Mouse (Mus musculus): ENCODE data around the gene Cacna2d1. TPM values are rescaled to one million over a fixed set of nuclear protein-coding genes. Genes with fewer than 3 reads are reported as not detected.

Cacna2d1 gene
- 10.9 and 11.3 TPM in 2 replicates for polyA plus RNA-seq (2014; fragmentation: Nextera tagmentation; extraction: Ambion mirVana)

DNA sequence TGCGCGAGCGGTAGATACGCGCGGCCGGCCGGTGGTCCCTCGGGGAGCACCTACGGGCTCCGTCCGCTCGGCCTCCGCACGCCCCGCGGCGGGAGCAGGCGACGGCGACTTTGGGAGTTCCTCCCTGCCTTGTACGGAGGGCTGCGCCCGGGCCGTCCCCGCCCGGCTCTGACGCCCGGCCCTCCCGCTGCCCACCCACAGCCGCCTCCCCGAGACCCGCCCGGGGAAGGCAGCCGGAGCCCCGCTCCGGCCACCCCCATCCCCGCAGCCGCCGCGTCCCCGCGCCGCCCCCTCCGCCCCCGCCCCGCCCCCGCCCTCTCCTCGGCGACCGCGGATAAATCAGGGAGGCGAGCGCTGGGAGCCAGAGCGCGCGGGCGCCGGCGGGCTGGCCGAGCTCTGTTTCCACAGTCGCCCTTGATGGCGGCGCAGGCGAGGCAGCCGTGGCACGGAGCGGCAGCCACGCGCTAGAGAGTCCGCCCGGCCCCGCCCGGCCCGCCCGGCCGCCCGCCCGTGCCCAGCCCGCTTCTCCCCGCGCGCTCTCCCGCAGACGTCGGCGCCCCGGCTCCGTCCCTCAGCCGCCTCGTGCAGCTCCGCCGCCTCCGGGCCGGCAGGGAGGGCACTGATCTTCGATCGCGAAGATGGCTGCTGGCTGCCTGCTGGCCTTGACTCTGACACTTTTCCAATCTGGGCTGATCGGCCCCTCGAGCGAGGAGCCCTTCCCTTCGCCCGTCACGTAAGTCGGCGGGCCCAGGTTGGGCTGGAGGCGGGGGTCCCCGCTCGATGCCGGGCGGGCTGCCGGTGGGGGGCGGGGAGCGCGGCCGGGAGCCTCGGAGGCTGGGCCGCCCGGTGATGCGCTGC, at the start of gene Cacna2d1:
Gene Cacna2d1, plus strand, starts transcription at position 316 of the 858 bp plus-strand sequence.
- peak within 1 kb of the TSS; percentile 79 for H3K4me2 ChIP-seq (ENCODE audit: low read depth, low read length)
- peak within 1 kb of the TSS; percentile 86 for H3K9ac ChIP-seq (replicated peaks; ENCODE audit: low read length)
- peak within 1 kb of the TSS; percentile 65 for H3K4me3 ChIP-seq (ENCODE audit: low read depth, low read length)
- no peaks in the 10 kb centered on the region for H3K9me3 ChIP-seq (replicated peaks; ENCODE audit: control insufficient read depth, low read length)
- H3K27me3 ChIP-seq (ENCODE audit: control insufficient read depth, insufficient read depth, low read length), result peaks cover 3% of the 10 kb centered on the region; the same call in 1 of the 2 replicates
- H3K36me3 ChIP-seq (replicated peaks; ENCODE audit: control insufficient read depth, insufficient read depth, low read depth, low read length), result no peaks in the 10 kb centered on the region
- H3K27ac ChIP-seq (replicated peaks; ENCODE audit: low read depth, low read length), result peak within 1 kb of the TSS; percentile 79
- WGBS, result under 1% methylated on average over 68 of the region's 120 CpGs
- DNase-seq (ENCODE audit: low spot score) (peak; percentile 59), ATAC-seq (replicated peaks; ENCODE audit: insufficient number of reproducible peaks, low FRiP score, low TSS enrichment, low read depth) (peak; percentile 91)
- no peaks in the 10 kb centered on the region for H3K4me1 ChIP-seq (ENCODE audit: control insufficient read depth, insufficient read depth, low read length)

DNA sequence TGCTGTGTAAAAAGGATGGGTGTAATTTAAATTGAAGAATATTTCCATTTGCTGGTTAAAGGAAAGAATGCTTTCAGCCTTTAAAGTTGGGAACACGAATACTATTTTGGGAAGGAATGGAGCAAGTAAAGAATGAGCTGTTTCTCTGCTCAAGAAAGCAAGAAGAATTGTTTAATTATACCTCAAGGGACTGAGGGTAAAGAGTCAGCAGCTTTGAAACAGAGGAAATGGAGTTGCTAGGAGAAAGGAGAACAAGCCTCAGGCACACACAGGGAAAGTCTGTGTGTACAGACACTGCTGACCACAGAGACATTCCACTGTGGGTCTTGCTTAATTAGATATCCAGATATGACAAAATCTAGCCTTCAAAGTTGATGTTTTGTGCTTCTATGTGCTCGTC, 39.4 kb upstream of the Cacna2d1 start:
- Histone ChIP-seq H3K9ac (replicated peaks; ENCODE audit: low read length) (no peak overlapping the region), H3K36me3 (replicated peaks; ENCODE audit: control insufficient read depth, insufficient read depth, low read depth, low read length) (no peaks in the 10 kb centered on the region), H3K27ac (replicated peaks; ENCODE audit: low read depth, low read length) (no peak overlapping the region), H3K4me2 (ENCODE audit: low read depth, low read length) (no peak overlapping the region), H3K27me3 (ENCODE audit: control insufficient read depth, insufficient read depth, low read length) (no peaks in the 10 kb centered on the region), H3K4me1 (ENCODE audit: control insufficient read depth, insufficient read depth, low read length) (no peaks in the 10 kb centered on the region), H3K9me3 (replicated peaks; ENCODE audit: control insufficient read depth, low read length) (no peaks in the 10 kb centered on the region), H3K4me3 (ENCODE audit: low read depth, low read length) (no peak overlapping the region)
- ATAC-seq (replicated peaks; ENCODE audit: insufficient number of reproducible peaks, low FRiP score, low TSS enrichment, low read depth) (no peak), DNase-seq (ENCODE audit: low spot score) (no peak)
- 39% methylated on average over 2 of the region's 2 CpGs for WGBS

DNA sequence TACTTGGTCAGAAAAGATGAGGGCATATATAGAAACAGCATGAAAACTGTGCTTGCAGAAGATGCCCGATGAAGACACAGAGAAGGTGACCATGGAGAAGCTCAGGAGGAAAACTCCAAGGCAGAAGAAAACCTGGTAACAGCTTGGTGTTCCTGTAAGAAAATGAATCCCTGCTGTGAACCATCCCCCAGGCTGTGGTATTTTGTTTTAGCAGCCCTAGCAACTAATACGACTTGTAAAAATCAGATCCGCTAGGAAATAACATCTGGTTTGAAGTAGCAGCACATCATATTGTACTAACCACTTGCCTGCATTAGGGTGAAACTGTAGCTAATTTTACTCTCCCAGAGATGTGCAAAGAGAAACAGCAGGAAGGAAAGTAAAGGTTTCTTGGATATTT, 37.8 kb upstream of the Cacna2d1 start:
- DNase-seq (ENCODE audit: low spot score) (peak; percentile 70), ATAC-seq (replicated peaks; ENCODE audit: insufficient number of reproducible peaks, low FRiP score, low TSS enrichment, low read depth) (no peak)
- Histone ChIP-seq H3K36me3 (replicated peaks; ENCODE audit: control insufficient read depth, insufficient read depth, low read depth, low read length) (no peaks in the 10 kb centered on the region), H3K4me3 (ENCODE audit: low read depth, low read length) (no peak overlapping the region), H3K4me2 (ENCODE audit: low read depth, low read length) (no peak overlapping the region), H3K9me3 (replicated peaks; ENCODE audit: control insufficient read depth, low read length) (no peaks in the 10 kb centered on the region; the same call in 1 of the 2 replicates), H3K27me3 (ENCODE audit: control insufficient read depth, insufficient read depth, low read length) (no peaks in the 10 kb centered on the region), H3K9ac (replicated peaks; ENCODE audit: low read length) (no peak overlapping the region), H3K27ac (replicated peaks; ENCODE audit: low read depth, low read length) (no peak overlapping the region), H3K4me1 (ENCODE audit: control insufficient read depth, insufficient read depth, low read length) (no peaks in the 10 kb centered on the region)
- 41% methylated on average over 3 of the region's 3 CpGs for WGBS

DNA sequence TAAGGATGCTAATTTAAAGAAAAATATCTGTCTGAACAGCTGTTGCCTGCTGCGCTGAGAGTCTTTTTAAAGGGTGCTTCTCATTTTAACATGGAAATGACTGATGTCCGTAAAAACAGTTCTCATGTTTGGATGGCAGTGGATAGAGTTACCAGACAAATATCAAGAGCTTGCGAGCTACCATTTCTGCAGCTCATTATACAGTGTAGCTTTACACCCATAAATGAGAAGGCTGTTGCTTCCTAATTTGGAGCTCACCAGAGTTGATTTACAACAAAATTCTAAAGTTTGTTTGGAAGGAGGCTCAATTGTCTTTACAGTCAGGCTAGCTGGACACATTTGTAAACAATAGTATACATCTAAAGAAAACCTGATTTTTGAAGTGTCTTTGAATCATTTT, 28.0 kb upstream of the Cacna2d1 start:
- Histone ChIP-seq H3K9ac (replicated peaks; ENCODE audit: low read length) (no peak overlapping the region), H3K36me3 (replicated peaks; ENCODE audit: control insufficient read depth, insufficient read depth, low read depth, low read length) (no peaks in the 10 kb centered on the region), H3K27ac (replicated peaks; ENCODE audit: low read depth, low read length) (no peak overlapping the region), H3K4me1 (ENCODE audit: control insufficient read depth, insufficient read depth, low read length) (no peaks in the 10 kb centered on the region), H3K9me3 (replicated peaks; ENCODE audit: control insufficient read depth, low read length) (no peaks in the 10 kb centered on the region), H3K4me3 (ENCODE audit: low read depth, low read length) (no peak overlapping the region), H3K4me2 (ENCODE audit: low read depth, low read length) (no peak overlapping the region), H3K27me3 (ENCODE audit: control insufficient read depth, insufficient read depth, low read length) (no peaks in the 10 kb centered on the region)
- WGBS, result 36% methylated on average over 3 of the region's 3 CpGs
- ATAC-seq (replicated peaks; ENCODE audit: insufficient number of reproducible peaks, low FRiP score, low TSS enrichment, low read depth) (no peak), DNase-seq (ENCODE audit: low spot score) (no peak)

DNA sequence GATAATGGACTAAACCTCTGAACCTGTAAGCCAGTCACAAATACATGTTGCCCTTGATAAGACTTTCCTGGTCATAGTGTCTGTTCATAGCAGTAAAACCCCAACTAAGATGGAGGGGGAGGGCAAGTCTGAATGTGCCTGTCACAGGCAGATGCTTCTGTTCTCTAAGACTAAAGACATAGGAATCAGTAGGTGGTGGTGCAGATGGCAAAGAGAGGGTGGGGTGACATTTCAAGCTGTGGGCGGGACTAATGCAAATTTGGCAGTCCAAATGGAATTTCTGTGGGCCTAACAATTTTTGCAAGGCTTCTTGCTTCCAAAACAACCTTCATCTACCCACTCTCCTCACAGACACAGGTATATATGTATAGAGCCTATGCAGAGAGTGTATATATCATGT, 19.6 kb upstream of the Cacna2d1 start:
- Histone ChIP-seq H3K27me3 (ENCODE audit: control insufficient read depth, insufficient read depth, low read length) (no peaks in the 10 kb centered on the region), H3K9ac (replicated peaks; ENCODE audit: low read length) (no peak overlapping the region), H3K9me3 (replicated peaks; ENCODE audit: control insufficient read depth, low read length) (no peaks in the 10 kb centered on the region), H3K4me2 (ENCODE audit: low read depth, low read length) (no peak overlapping the region), H3K36me3 (replicated peaks; ENCODE audit: control insufficient read depth, insufficient read depth, low read depth, low read length) (no peaks in the 10 kb centered on the region), H3K4me1 (ENCODE audit: control insufficient read depth, insufficient read depth, low read length) (no peaks in the 10 kb centered on the region), H3K4me3 (ENCODE audit: low read depth, low read length) (no peak overlapping the region), H3K27ac (replicated peaks; ENCODE audit: low read depth, low read length) (no peak overlapping the region)
- 68% methylated on average over 1 of the region's 1 CpGs for WGBS
- DNase-seq (ENCODE audit: low spot score) (no peak), ATAC-seq (replicated peaks; ENCODE audit: insufficient number of reproducible peaks, low FRiP score, low TSS enrichment, low read depth) (no peak)

DNA sequence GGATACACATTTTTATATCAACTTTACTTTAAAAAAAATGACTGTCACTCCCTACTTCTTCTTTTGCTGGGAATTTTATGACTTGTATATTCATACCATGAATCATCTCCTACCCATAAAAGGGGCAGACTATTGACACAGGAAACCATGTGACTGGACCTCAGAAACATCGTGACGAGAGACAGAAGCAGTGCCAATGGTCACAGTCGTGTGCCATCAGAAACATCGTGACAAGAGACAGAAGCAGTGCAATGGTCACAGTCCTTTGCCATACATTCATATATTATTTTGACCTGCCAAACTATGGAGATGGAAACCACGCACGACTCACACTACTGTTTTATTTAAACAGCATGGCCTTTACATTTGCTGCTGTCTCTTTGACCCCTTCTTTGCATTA, 6.0 kb upstream of the Cacna2d1 start:
- no peak overlapping the region for H3K4me2 ChIP-seq (ENCODE audit: low read depth, low read length)
- no peak overlapping the region for H3K9ac ChIP-seq (replicated peaks; ENCODE audit: low read length)
- no peaks in the 10 kb centered on the region for H3K36me3 ChIP-seq (replicated peaks; ENCODE audit: control insufficient read depth, insufficient read depth, low read depth, low read length)
- DNase-seq (ENCODE audit: low spot score) (no peak), ATAC-seq (replicated peaks; ENCODE audit: insufficient number of reproducible peaks, low FRiP score, low TSS enrichment, low read depth) (no peak)
- no peaks in the 10 kb centered on the region for H3K4me1 ChIP-seq (ENCODE audit: control insufficient read depth, insufficient read depth, low read length)
- H3K27me3 ChIP-seq (ENCODE audit: control insufficient read depth, insufficient read depth, low read length), result peaks cover 3% of the 10 kb centered on the region; the same call in 1 of the 2 replicates
- H3K9me3 ChIP-seq (replicated peaks; ENCODE audit: control insufficient read depth, low read length), result no peaks in the 10 kb centered on the region
- no peak overlapping the region for H3K27ac ChIP-seq (replicated peaks; ENCODE audit: low read depth, low read length)
- WGBS, result 73% methylated on average over 6 of the region's 6 CpGs
- H3K4me3 ChIP-seq (ENCODE audit: low read depth, low read length), result no peak overlapping the region

DNA sequence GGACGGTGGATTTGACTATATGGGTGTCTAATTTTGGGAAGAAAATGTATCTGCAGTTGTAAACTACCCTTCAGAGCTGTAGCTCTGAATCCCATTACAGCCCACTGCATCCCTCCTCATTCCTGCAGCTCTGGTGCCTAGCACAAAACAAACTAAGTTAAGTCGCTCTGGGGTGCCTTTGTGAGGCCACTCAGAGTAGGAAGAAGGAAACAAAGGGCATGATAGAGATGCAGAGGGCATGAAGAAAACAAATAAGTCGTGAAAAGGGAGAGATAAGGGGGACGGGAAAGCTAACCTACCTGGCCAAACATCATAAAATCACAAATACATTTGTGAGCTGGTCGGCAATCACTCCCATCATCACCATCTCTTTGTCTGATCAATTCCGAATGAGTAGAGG, 1.5 kb upstream of the Cacna2d1 start:
- no peak overlapping the region for H3K4me3 ChIP-seq (ENCODE audit: low read depth, low read length)
- peaks cover 3% of the 10 kb centered on the region; the same call in 1 of the 2 replicates for H3K27me3 ChIP-seq (ENCODE audit: control insufficient read depth, insufficient read depth, low read length)
- ATAC-seq (replicated peaks; ENCODE audit: insufficient number of reproducible peaks, low FRiP score, low TSS enrichment, low read depth) (no peak), DNase-seq (ENCODE audit: low spot score) (no peak)
- no peaks in the 10 kb centered on the region for H3K4me1 ChIP-seq (ENCODE audit: control insufficient read depth, insufficient read depth, low read length)
- no peak overlapping the region for H3K27ac ChIP-seq (replicated peaks; ENCODE audit: low read depth, low read length)
- no peak overlapping the region for H3K9ac ChIP-seq (replicated peaks; ENCODE audit: low read length)
- no peaks in the 10 kb centered on the region for H3K9me3 ChIP-seq (replicated peaks; ENCODE audit: control insufficient read depth, low read length)
- H3K4me2 ChIP-seq (ENCODE audit: low read depth, low read length), result no peak overlapping the region
- WGBS, result 12% methylated on average over 6 of the region's 6 CpGs
- no peaks in the 10 kb centered on the region for H3K36me3 ChIP-seq (replicated peaks; ENCODE audit: control insufficient read depth, insufficient read depth, low read depth, low read length)

All from embryonic facial prominence, embryonic 11.5 days (tissue).